Mouse (Mus musculus): ENCODE results near the gene Dcun1d3. TPM values are rescaled to one million over a fixed set of nuclear protein-coding genes. Genes with fewer than 3 reads are reported as not detected.

The Dcun1d3 gene
- total and polyA plus RNA-seq, 3 experiments = 3.2 to 5.2 (median 4.2) TPM

Other genes starting within 250 kb of the Dcun1d3 start
- gene Acsm4, start 206.3 kb downstream of the Dcun1d3 start, total RNA-seq (2012; rRNA removed) = not detected in 2 replicates
- gene Acsm4, start 206.3 kb downstream of the Dcun1d3 start, total RNA-seq (2014; rRNA removed) = not detected in 2 replicates
- not detected in 2 replicates for gene Acsm4, start 206.3 kb downstream of the Dcun1d3 start, polyA plus RNA-seq (2012; ENCODE audit: insufficient read length, low read depth)
- gene Thumpd1, start 175.5 kb downstream of the Dcun1d3 start, total RNA-seq (2012; rRNA removed) = 49.3 and 62.3 TPM in 2 replicates
- 105 and 115 TPM in 2 replicates for gene Thumpd1, start 175.5 kb downstream of the Dcun1d3 start, total RNA-seq (2014; rRNA removed)
- 102 and 120 TPM in 2 replicates for gene Thumpd1, start 175.5 kb downstream of the Dcun1d3 start, polyA plus RNA-seq (2012; ENCODE audit: insufficient read length, low read depth)
- gene Acsm3, start 135.4 kb downstream of the Dcun1d3 start, total RNA-seq (2012; rRNA removed) = 0.13 and 0.17 TPM in 2 replicates
- not detected in 2 replicates for gene Acsm3, start 135.4 kb downstream of the Dcun1d3 start, total RNA-seq (2014; rRNA removed)
- gene Acsm3, start 135.4 kb downstream of the Dcun1d3 start, polyA plus RNA-seq (2012; ENCODE audit: insufficient read length, low read depth) = 0.69 and 0.78 TPM in 2 replicates
- 11.5 and 12.0 TPM in 2 replicates for gene Rexo5, start 102.3 kb downstream of the Dcun1d3 start, total RNA-seq (2012; rRNA removed)
- 11.0 and 14.8 TPM in 2 replicates for gene Rexo5, start 102.3 kb downstream of the Dcun1d3 start, total RNA-seq (2014; rRNA removed)
- 13.4 and 15.5 TPM in 2 replicates for gene Rexo5, start 102.3 kb downstream of the Dcun1d3 start, polyA plus RNA-seq (2012; ENCODE audit: insufficient read length, low read depth)
- 9.8 and 10.2 TPM in 2 replicates for gene Eri2, start 102.2 kb downstream of the Dcun1d3 start, total RNA-seq (2012; rRNA removed)
- gene Eri2, start 102.2 kb downstream of the Dcun1d3 start, total RNA-seq (2014; rRNA removed) = 14.4 and 15.4 TPM in 2 replicates
- gene Eri2, start 102.2 kb downstream of the Dcun1d3 start, polyA plus RNA-seq (2012; ENCODE audit: insufficient read length, low read depth) = 10.9 and 13.6 TPM in 2 replicates
- 4.6 and 5.5 TPM in 2 replicates for gene Lyrm1, start 437 bp downstream of the Dcun1d3 start, total RNA-seq (2012; rRNA removed)
- 10.3 and 10.9 TPM in 2 replicates for gene Lyrm1, start 437 bp downstream of the Dcun1d3 start, total RNA-seq (2014; rRNA removed)
- 3.7 and 7.9 TPM in 2 replicates for gene Lyrm1, start 437 bp downstream of the Dcun1d3 start, polyA plus RNA-seq (2012; ENCODE audit: insufficient read length, low read depth)
- gene Dnah3, start 199.0 kb upstream of the Dcun1d3 start, total RNA-seq (2012; rRNA removed) = not detected in 2 replicates
- gene Dnah3, start 199.0 kb upstream of the Dcun1d3 start, total RNA-seq (2014; rRNA removed) = not detected in 2 replicates
- gene Dnah3, start 199.0 kb upstream of the Dcun1d3 start, polyA plus RNA-seq (2012; ENCODE audit: insufficient read length, low read depth) = not detected in 2 replicates
- not detected in 2 replicates for gene Tmem159, start 206.1 kb upstream of the Dcun1d3 start, total RNA-seq (2012; rRNA removed)
- gene Tmem159, start 206.1 kb upstream of the Dcun1d3 start, total RNA-seq (2014; rRNA removed) = not detected in 2 replicates
- gene Tmem159, start 206.1 kb upstream of the Dcun1d3 start, polyA plus RNA-seq (2012; ENCODE audit: insufficient read length, low read depth) = not detected in 2 replicates
- gene Zp2, start 249.0 kb upstream of the Dcun1d3 start, total RNA-seq (2012; rRNA removed) = 0.04 TPM in 1 of 2 replicates, not detected in the other
- gene Zp2, start 249.0 kb upstream of the Dcun1d3 start, total RNA-seq (2014; rRNA removed) = not detected in 2 replicates
- gene Zp2, start 249.0 kb upstream of the Dcun1d3 start, polyA plus RNA-seq (2012; ENCODE audit: insufficient read length, low read depth) = not detected in 2 replicates